In the genomic region with DNA sequence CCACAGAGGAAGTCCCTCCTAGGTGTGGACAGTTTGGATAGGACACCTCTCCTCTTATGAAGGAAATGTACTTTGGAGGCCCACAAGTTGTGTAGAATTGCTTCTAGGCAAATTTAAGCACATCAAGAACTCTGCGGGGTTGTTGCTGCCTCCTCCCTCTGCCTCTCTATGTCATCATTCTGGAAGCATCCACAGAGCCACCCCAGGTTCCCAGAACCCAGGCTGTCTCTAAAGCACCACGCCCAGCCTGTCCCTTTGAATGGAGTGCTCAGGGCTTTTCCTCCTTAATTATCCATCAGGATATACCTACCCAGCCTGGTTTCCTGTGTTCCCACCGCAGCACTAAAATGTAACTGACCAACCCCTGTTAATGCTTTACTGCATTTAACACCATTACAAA, we compare ENCODE assay signal across 12 mouse cellular contexts.
DNase-seq lines count a peak whose midpoint lies in the region; ATAC-seq lines count a peak whose summit lies in the region.
"Had no signal": no experiment of that assay in that cellular context is flagged by ENCODE, and none has a peak within 500 bp of the region (broad histone marks: within the 10 kb centered on the region; RNA-seq: fewer than 3 reads in every experiment).

No protein-coding gene starts in this region.

- ATAC-seq in kidney, embryonic 16.5 days (ENCODE audit: low FRiP score, low TSS enrichment) = no peak
- no peak for ATAC-seq in erythroblast, adult 5-6 weeks (replicated peaks; ENCODE audit: low FRiP score, poor library complexity, severe bottlenecking)
- ATAC-seq: liver, postnatal 0 days; midbrain, embryonic 13.5 days had no signal

- peak; percentile 15 for DNase-seq in gastrocnemius, postnatal 25 days
- DNase-seq in gastrocnemius, postnatal 10 days = no peak
- DNase-seq in heart, adult 9 months (ENCODE audit: low spot score in 2 of 2) = peak; percentile 57 to 75
- DNase-seq in lung, postnatal 14 days = peak; percentile 16
- DNase-seq in spleen, postnatal 14 days (ENCODE audit: low spot score in 2 of 2) = no peak
- no peak for DNase-seq in layer of hippocampus, postnatal 36 days
- DNase-seq: liver, postnatal 0 days had no signal

- 63% methylated on average over 3 of the region's 3 CpGs for WGBS in kidney, embryonic 16.5 days

- no peaks in the 10 kb centered on the region for H3K36me3 ChIP-seq in kidney, embryonic 16.5 days (ENCODE audit: insufficient read depth, low read length)
- H3K36me3 ChIP-seq: hindbrain, embryonic 13.5 days; midbrain, embryonic 13.5 days; neural tube, embryonic 12.5 days had no signal

- no peaks in the 10 kb centered on the region for H3K27me3 ChIP-seq in kidney, embryonic 16.5 days (ENCODE audit: insufficient read depth, low read length)
- H3K27me3 ChIP-seq: hindbrain, embryonic 13.5 days; midbrain, embryonic 13.5 days; neural tube, embryonic 12.5 days had no signal

- 0 out of 2 replicates have a peak overlapping the region, but pooled peaks have one; percentile 5 for H3K27ac ChIP-seq in kidney, embryonic 16.5 days (ENCODE audit: low read length)
- H3K27ac ChIP-seq: hindbrain, embryonic 13.5 days; midbrain, embryonic 13.5 days; neural tube, embryonic 12.5 days had no signal

- no peak overlapping the region for H3K4me3 ChIP-seq in kidney, embryonic 16.5 days (ENCODE audit: low read length)
- H3K4me3 ChIP-seq: hindbrain, embryonic 13.5 days; midbrain, embryonic 13.5 days; neural tube, embryonic 12.5 days had no signal

- no peaks in the 10 kb centered on the region for H3K4me1 ChIP-seq in kidney, embryonic 16.5 days (ENCODE audit: insufficient read depth, low read length)
- H3K4me1 ChIP-seq: hindbrain, embryonic 13.5 days; midbrain, embryonic 13.5 days; neural tube, embryonic 12.5 days had no signal

- H3K9ac ChIP-seq in kidney, embryonic 16.5 days (replicated peaks; ENCODE audit: low read length) = no peak overlapping the region
- H3K9ac ChIP-seq: hindbrain, embryonic 13.5 days; liver, postnatal 0 days; midbrain, embryonic 13.5 days; neural tube, embryonic 12.5 days had no signal

- H3K4me2 ChIP-seq in kidney, embryonic 16.5 days (replicated peaks; ENCODE audit: low read depth, low read length) = no peak overlapping the region
- H3K4me2 ChIP-seq: hindbrain, embryonic 13.5 days; midbrain, embryonic 13.5 days; neural tube, embryonic 12.5 days had no signal

- H3K9me3 ChIP-seq in kidney, embryonic 16.5 days (ENCODE audit: low read length) = no peaks in the 10 kb centered on the region
- H3K9me3 ChIP-seq: hindbrain, embryonic 13.5 days; midbrain, embryonic 13.5 days; neural tube, embryonic 12.5 days had no signal

Comparison
In these comparisons a context has a peak if more than half of its experiments do, and no peak if none do; other contexts are left out.
1. DNase-seq: peak in gastrocnemius, postnatal 25 days (single experiment), heart, adult 9 months (2 of 2) and lung, postnatal 14 days (single experiment); none in gastrocnemius, postnatal 10 days (single experiment), spleen, postnatal 14 days (0 of 2) and layer of hippocampus, postnatal 36 days (0 of 2).